Mouse (Mus musculus) thymus, adult 2 months (tissue): Measurements from ENCODE around the gene Prrt2. TPM values are rescaled to one million over a fixed set of nuclear protein-coding genes. Genes with fewer than 3 reads are reported as not detected.
A peak's percentile ranks its signal among the peaks of the same experiment; 100 is the strongest.

Source experiments
- DNase-seq: peaks from one replicate; pipeline ENCODE4 v3.0.0; 2021
- H3K27ac ChIP-seq: fragments of 200-500 bp; 2 replicates; pipeline ENCODE4 v1.5.1; 2012; ENCODE audit warnings: low read length, control low read depth; ENCODE audit not compliant: control insufficient read depth, insufficient read depth
- H3K27me3 ChIP-seq: fragments of 200-500 bp; 2 replicates; pipeline ENCODE4 v1.6.1; 2012; ENCODE audit warnings: mild to moderate bottlenecking, low read length, moderate library complexity, mixed read lengths; ENCODE audit not compliant: control insufficient read depth, insufficient read depth
- H3K36me3 ChIP-seq: fragments of 200-500 bp; 2 replicates; pipeline ENCODE4 v1.6.1; 2012; ENCODE audit warnings: mild to moderate bottlenecking, low read length, moderate library complexity; ENCODE audit not compliant: control insufficient read depth, insufficient read depth
- H3K4me1 ChIP-seq: fragments of 200-500 bp; replicated peaks from 2 replicates; pipeline ENCODE4 v1.6.1; 2012; ENCODE audit warnings: low read length; ENCODE audit not compliant: control insufficient read depth, insufficient read depth
- H3K4me3 ChIP-seq: fragments of 200-500 bp; 2 replicates; pipeline ENCODE4 v1.5.1; 2012; ENCODE audit warnings: mild to moderate bottlenecking, low read length, control low read depth, moderate library complexity; ENCODE audit not compliant: control insufficient read depth, insufficient read depth
- CTCF ChIP-seq: fragments of 200-500 bp; IDR thresholded peaks from 2 replicates; pipeline ENCODE4 v1.5.1; 2012; ENCODE audit warnings: mild to moderate bottlenecking, control low read depth, low read length, moderate library complexity, borderline replicate concordance; ENCODE audit not compliant: control insufficient read depth, poor library complexity, insufficient read depth; ENCODE audit errors: extremely low read depth
- POLR2A ChIP-seq: fragments of 200-500 bp; IDR thresholded peaks from 2 replicates; pipeline ENCODE4 v1.6.1; 2012; ENCODE audit warnings: mild to moderate bottlenecking, low read length, control low read depth, moderate library complexity; ENCODE audit not compliant: control insufficient read depth, poor library complexity, insufficient read depth; ENCODE audit errors: extremely low read depth
- WGBS: fragments of 180-500 bp; shearing (Covaris S2); methylation state at CpG from one replicate; pipeline ENCODE4 v1.1.7; 2018; 5-methylcytosine and 5-hydroxymethylcytosine counted together
- polyA plus RNA-seq: library from polyadenylated mRNA; depleted of rRNA; stranded (reverse); fragments of >200 nt; gene quantifications from 2 replicates; pipeline ENCODE4 v1.2.3, GENCODE M21; 2012

Prrt2 gene
- polyA plus RNA-seq, 1 experiment = 53.1 TPM

GRCm38 (mm10) chr7:126988816-126989215 is 32.2 kb downstream of the Prrt2 start:
- Histone ChIP-seq H3K27ac (no peak overlapping the region), H3K4me1 (peaks cover 7% of the 10 kb centered on the region), H3K27me3 (no peaks in the 10 kb centered on the region), H3K4me3 (no peak overlapping the region), H3K36me3 (no peaks in the 10 kb centered on the region)
- TF ChIP-seq POLR2A (no peak), CTCF (no peak)
- WGBS = 71% methylated on average over 8 of the region's 8 CpGs
- no peak for DNase-seq

GRCm38 (mm10) chr7:126986319-126986718 is 34.7 kb downstream of the Prrt2 start:
- TF ChIP-seq CTCF = peak; percentile 83; the same call in 1 of the 2 replicates
- no peak for TF ChIP-seq POLR2A
- no peak overlapping the region for H3K27ac ChIP-seq
- H3K4me3 ChIP-seq = no peak overlapping the region
- peak; percentile 57 for DNase-seq
- H3K36me3 ChIP-seq = no peaks in the 10 kb centered on the region
- H3K27me3 ChIP-seq = no peaks in the 10 kb centered on the region
- H3K4me1 ChIP-seq = peaks cover 7% of the 10 kb centered on the region
- WGBS = 53% methylated on average over 9 of the region's 9 CpGs

GRCm38 (mm10) chr7:126984667-126985444 is 36.2 kb downstream of the Prrt2 start:
- Histone ChIP-seq H3K4me1 (peaks cover 7% of the 10 kb centered on the region), H3K27ac (no peak overlapping the region), H3K4me3 (no peak overlapping the region), H3K27me3 (no peaks in the 10 kb centered on the region), H3K36me3 (peaks cover 7% of the 10 kb centered on the region)
- WGBS = 84% methylated on average over 10 of the region's 10 CpGs
- TF ChIP-seq CTCF = no peak
- TF ChIP-seq POLR2A = no peak
- DNase-seq = no peak

GRCm38 (mm10) chr7:126983113-126983512 is 37.9 kb downstream of the Prrt2 start:
- TF ChIP-seq POLR2A (no peak), CTCF (no peak)
- Histone ChIP-seq H3K36me3 (peaks cover 20% of the 10 kb centered on the region), H3K4me3 (no peak overlapping the region), H3K27ac (no peak overlapping the region), H3K4me1 (peaks cover 13% of the 10 kb centered on the region), H3K27me3 (no peaks in the 10 kb centered on the region)
- WGBS = 91% methylated on average over 7 of the region's 7 CpGs
- no peak for DNase-seq

GRCm38 (mm10) chr7:126982054-126982453 is 39.0 kb downstream of the Prrt2 start:
- TF ChIP-seq POLR2A = no peak
- no peak for TF ChIP-seq CTCF
- H3K4me3 ChIP-seq = no peak overlapping the region
- DNase-seq = no peak
- H3K36me3 ChIP-seq = peaks cover 23% of the 10 kb centered on the region
- no peaks in the 10 kb centered on the region for H3K27me3 ChIP-seq
- H3K27ac ChIP-seq = no peak overlapping the region
- H3K4me1 ChIP-seq = peaks cover 16% of the 10 kb centered on the region
- 90% methylated on average over 4 of the region's 4 CpGs for WGBS

- TF ChIP-seq POLR2A (no peak), CTCF (no peak)
- no peaks in the 10 kb centered on the region for H3K27me3 ChIP-seq
- no peak overlapping the region for H3K27ac ChIP-seq
- WGBS = 98% methylated on average over 2 of the region's 2 CpGs
- H3K4me1 ChIP-seq = peaks cover 20% of the 10 kb centered on the region
- no peak overlapping the region for H3K4me3 ChIP-seq
- peaks cover 23% of the 10 kb centered on the region for H3K36me3 ChIP-seq
- DNase-seq = no peak
Observed at GRCm38 (mm10) chr7:126981601-126982000, 39.4 kb downstream of the Prrt2 start.

- 77% methylated on average over 6 of the region's 6 CpGs for WGBS
- Histone ChIP-seq H3K4me3 (no peak overlapping the region), H3K36me3 (peaks cover 23% of the 10 kb centered on the region), H3K4me1 (peaks cover 22% of the 10 kb centered on the region), H3K27me3 (no peaks in the 10 kb centered on the region), H3K27ac (peak overlapping the region; percentile 46; the same call in 1 of the 2 replicates)
- DNase-seq = peak; percentile 22
- no peak for TF ChIP-seq CTCF
- TF ChIP-seq POLR2A = no peak
Observed at GRCm38 (mm10) chr7:126978841-126979240, 42.2 kb downstream of the Prrt2 start.
